Mouse (Mus musculus): ENCODE data around the gene Tprn. TPM values are rescaled to one million over a fixed set of nuclear protein-coding genes. Genes with fewer than 3 reads are reported as not detected.

Gene Tprn
- total and polyA plus RNA-seq, 3 experiments: 7.0 to 19.3 (median 13.1) TPM

DNA sequence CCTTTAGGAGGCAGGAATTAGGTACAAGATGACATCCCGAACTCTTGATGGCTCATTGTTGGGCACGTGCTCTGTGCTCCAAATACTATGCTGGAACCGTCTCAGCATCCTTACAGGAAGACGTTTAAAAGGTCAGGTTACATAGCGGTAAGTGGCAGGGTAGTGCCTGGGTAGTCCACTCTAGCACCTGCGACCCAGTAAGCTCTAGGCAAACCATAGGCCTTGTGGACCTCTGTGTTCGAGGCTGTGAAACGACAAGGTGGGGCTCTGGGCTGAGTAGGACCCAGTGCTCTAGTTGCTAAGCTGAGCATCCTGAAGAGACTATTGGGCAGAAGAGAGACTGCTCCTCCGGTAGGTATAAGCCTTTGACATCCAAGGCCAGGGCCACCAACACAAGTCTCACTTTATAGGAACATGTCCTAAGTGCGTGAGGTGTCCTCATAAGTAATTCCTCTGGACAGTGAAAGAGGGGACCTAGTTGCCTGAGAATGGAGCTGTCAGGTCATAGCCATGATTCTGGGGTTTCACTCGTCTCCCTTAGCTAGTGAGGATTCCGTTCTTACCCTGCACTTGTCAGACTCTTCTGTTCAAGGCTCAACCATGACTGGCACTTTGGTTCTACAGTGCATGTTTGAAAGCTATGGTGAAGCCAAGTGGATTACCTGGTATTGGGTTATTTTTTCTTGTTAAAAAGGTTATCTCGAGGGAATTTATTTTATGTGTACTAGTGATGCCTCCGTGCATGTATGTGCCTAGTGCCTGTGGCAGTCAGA is 43.4 kb downstream of the Tprn start:
- no peaks in the 10 kb centered on the region for H3K79me2 ChIP-seq (replicated peaks; ENCODE audit: control insufficient read depth, extremely low read depth, insufficient read depth, poor library complexity, severe bottlenecking)
- no peak overlapping the region for H3K4me3 ChIP-seq (replicated peaks in 1 of 3; ENCODE audit: low read depth in 2 of 3, low read length in 2 of 3, poor library complexity in 1 of 3)
- dilution Hi-C loops (cut with MboI; ENCODE audit: extremely low pct_ligation_motif_present, extremely low pct_unique_long_range_greater_than_20kb, low sequenced_read_pairs): no loop called here
- H3K27ac ChIP-seq (ENCODE audit: insufficient read depth, low read depth): no peak overlapping the region
- no peak overlapping the region for H3K4me2 ChIP-seq (ENCODE audit: insufficient read depth, low read depth, poor library complexity, severe bottlenecking)
- DNase-seq (ENCODE audit: extremely low read depth): no peak
- peaks cover 87% of the 10 kb centered on the region for H3K27me3 ChIP-seq (replicated peaks)
- H3K9me3 ChIP-seq (replicated peaks; ENCODE audit: low read length): no peaks in the 10 kb centered on the region
- TF ChIP-seq IRF4 (IDR thresholded peaks at IDR 0.05; ENCODE audit: low read depth, low read length): no peak
- TF ChIP-seq JUN (IDR thresholded peaks at IDR 0.05; ENCODE audit: insufficient read depth, low read depth, low read length): no peak
- TF ChIP-seq POLR2AphosphoS2 (IDR thresholded peaks at IDR 0.05; ENCODE audit: low read depth, low read length): no peak
- no peak for TF ChIP-seq TCF12 (IDR thresholded peaks at IDR 0.05; ENCODE audit: low read depth, low read length)
- TF ChIP-seq NRF1 (IDR thresholded peaks at IDR 0.05; ENCODE audit: low read depth, low read length): no peak
- TF ChIP-seq USF2 (conservative IDR thresholded peaks at IDR 0.05; ENCODE audit: low read depth, low read length): no peak
- TF ChIP-seq MYC (IDR thresholded peaks at IDR 0.05; ENCODE audit: low read depth, low read length): no peak
- TF ChIP-seq ZKSCAN1 (IDR thresholded peaks at IDR 0.05; ENCODE audit: borderline replicate concordance, low read depth, low read length): no peak
- TF ChIP-seq NELFE (IDR thresholded peaks at IDR 0.05; ENCODE audit: low read depth, low read length): no peak
- TF ChIP-seq EP300 (IDR thresholded peaks at IDR 0.05; ENCODE audit: low read length): no peak
- no peak for TF ChIP-seq MAFK (IDR thresholded peaks at IDR 0.05; ENCODE audit: insufficient replicate concordance, low read length)
- no peak for TF ChIP-seq GABPA (IDR thresholded peaks at IDR 0.05; ENCODE audit: insufficient replicate concordance, low read depth, low read length)
- TF ChIP-seq CHD1 (IDR thresholded peaks at IDR 0.05; ENCODE audit: low read depth, low read length): no peak
- no peak overlapping the region for H3K9ac ChIP-seq (ENCODE audit: insufficient read depth, low read depth)
- no peaks in the 10 kb centered on the region for H3K36me3 ChIP-seq (replicated peaks in 1 of 2; ENCODE audit: control insufficient read depth in 1 of 2, insufficient read depth in 1 of 2, low read length in 1 of 2)
- in situ Hi-C loops (cut with MboI; ENCODE audit: low pct_ligation_motif_present, low pct_unique_long_range_greater_than_20kb, low sequenced_read_pairs): no loop called here
- peaks cover 8 to 9% of the 10 kb centered on the region in 2 experiments for H3K4me1 ChIP-seq (ENCODE audit: control insufficient read depth in 1 of 2, insufficient read depth in 2 of 2)

DNA sequence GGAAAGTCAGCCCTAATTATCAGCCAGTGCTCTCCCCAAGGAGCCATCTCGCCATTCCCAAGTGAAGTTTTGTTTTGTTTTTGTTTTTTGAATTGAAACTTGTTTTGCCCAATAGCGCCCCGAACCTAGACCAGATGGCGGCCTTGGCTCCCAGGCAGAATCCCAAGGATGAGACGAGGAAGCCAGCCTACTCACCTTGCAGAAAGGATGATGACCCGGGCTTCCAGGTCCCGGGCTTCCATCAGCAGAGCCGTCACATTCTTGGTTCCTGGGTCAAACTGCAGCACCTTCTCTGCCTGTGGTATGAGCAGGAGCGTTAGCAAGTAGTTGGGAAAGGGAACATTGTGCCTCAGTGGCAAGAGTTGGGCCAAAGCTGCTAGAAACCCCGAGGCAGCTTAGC is 47.8 kb downstream of the Tprn start:
- Histone ChIP-seq H3K36me3 (replicated peaks in 1 of 2; ENCODE audit: control insufficient read depth in 1 of 2, insufficient read depth in 1 of 2, low read length in 1 of 2) (no peaks in the 10 kb centered on the region), H3K4me2 (ENCODE audit: insufficient read depth, low read depth, poor library complexity, severe bottlenecking) (no peak overlapping the region), H3K4me1 (ENCODE audit: control insufficient read depth in 1 of 2, insufficient read depth in 2 of 2) (peaks cover 2 to 5% of the 10 kb centered on the region in 2 experiments; a peak in 2 of 4 replicates), H3K27ac (ENCODE audit: insufficient read depth, low read depth) (no peak overlapping the region), H3K9ac (ENCODE audit: insufficient read depth, low read depth) (no peak overlapping the region), H3K9me3 (replicated peaks; ENCODE audit: low read length) (no peaks in the 10 kb centered on the region), H3K27me3 (replicated peaks) (peaks cover 93% of the 10 kb centered on the region), H3K4me3 (replicated peaks in 1 of 3; ENCODE audit: low read depth in 2 of 3, low read length in 2 of 3, poor library complexity in 1 of 3) (no peak overlapping the region), H3K79me2 (replicated peaks; ENCODE audit: control insufficient read depth, extremely low read depth, insufficient read depth, poor library complexity, severe bottlenecking) (no peaks in the 10 kb centered on the region)
- in situ Hi-C loops (cut with MboI; ENCODE audit: low pct_ligation_motif_present, low pct_unique_long_range_greater_than_20kb, low sequenced_read_pairs): no loop called here
- dilution Hi-C loops (cut with MboI; ENCODE audit: extremely low pct_ligation_motif_present, extremely low pct_unique_long_range_greater_than_20kb, low sequenced_read_pairs): no loop called here
- no peak for TF ChIP-seq PAX5 (IDR thresholded peaks at IDR 0.05; ENCODE audit: low read length)
- TF ChIP-seq HCFC1 (IDR thresholded peaks at IDR 0.05; ENCODE audit: low read depth, low read length): no peak
- no peak for TF ChIP-seq MEF2A (IDR thresholded peaks at IDR 0.05; ENCODE audit: borderline replicate concordance, low read depth, low read length)
- no peak for TF ChIP-seq USF2 (conservative IDR thresholded peaks at IDR 0.05; ENCODE audit: low read depth, low read length)
- TF ChIP-seq SIN3A (IDR thresholded peaks at IDR 0.05; ENCODE audit: low read length): no peak
- no peak for TF ChIP-seq CTCF (conservative IDR thresholded peaks at IDR 0.05 in 1 of 2, IDR thresholded peaks at IDR 0.05 in 1 of 2; ENCODE audit: low read depth in 2 of 2, low read length in 2 of 2)
- TF ChIP-seq KAT2A (IDR thresholded peaks at IDR 0.05; ENCODE audit: insufficient replicate concordance, low read length): no peak
- TF ChIP-seq JUND (conservative IDR thresholded peaks at IDR 0.05; ENCODE audit: low read depth, low read length): no peak
- no peak for TF ChIP-seq POLR2A (IDR thresholded peaks at IDR 0.05; ENCODE audit: low read depth, low read length)
- TF ChIP-seq RAD21 (IDR thresholded peaks at IDR 0.05; ENCODE audit: low read depth, low read length): no peak
- TF ChIP-seq E2F4 (IDR thresholded peaks at IDR 0.05; ENCODE audit: insufficient replicate concordance, low read depth, low read length): no peak
- no peak for TF ChIP-seq TCF12 (IDR thresholded peaks at IDR 0.05; ENCODE audit: low read depth, low read length)
- no peak for TF ChIP-seq ZKSCAN1 (IDR thresholded peaks at IDR 0.05; ENCODE audit: borderline replicate concordance, low read depth, low read length)
- no peak for TF ChIP-seq IRF4 (IDR thresholded peaks at IDR 0.05; ENCODE audit: low read depth, low read length)
- no peak for DNase-seq (ENCODE audit: extremely low read depth)
